Mouse (Mus musculus) erythroid progenitor cell, adult 5-6 weeks (primary cell): Measurements from ENCODE around the gene Slc24a2. TPM values are rescaled to one million over a fixed set of nuclear protein-coding genes. Genes with fewer than 3 reads are reported as not detected.

Experiments
- ATAC-seq: replicated peaks from 2 replicates; pipeline ENCODE4 v1.8.0; 2016; ENCODE audit warnings: moderate number of reproducible peaks, mild to moderate bottlenecking, moderate TSS enrichment, inconsistent platforms; ENCODE audit not compliant: poor library complexity, low FRiP score, severe bottlenecking
- total RNA-seq, 2 experiments: library from RNA; stranded (forward) in 1 of 2; stranded (reverse) in 1 of 2; fragments of 150-400 nt in 1 of 2; fragments of 186-747, 209-891 nt in 1 of 2; gene quantifications; 2 replicates each; pipeline versions ENCODE4 v1.2.3 to v1.2.4; 2015 to 2017; ENCODE audit warnings: low replicate concordance in 2 of 2

Slc24a2 gene
- total RNA-seq, 2 experiments from 2014 or later, result not detected

DNA sequence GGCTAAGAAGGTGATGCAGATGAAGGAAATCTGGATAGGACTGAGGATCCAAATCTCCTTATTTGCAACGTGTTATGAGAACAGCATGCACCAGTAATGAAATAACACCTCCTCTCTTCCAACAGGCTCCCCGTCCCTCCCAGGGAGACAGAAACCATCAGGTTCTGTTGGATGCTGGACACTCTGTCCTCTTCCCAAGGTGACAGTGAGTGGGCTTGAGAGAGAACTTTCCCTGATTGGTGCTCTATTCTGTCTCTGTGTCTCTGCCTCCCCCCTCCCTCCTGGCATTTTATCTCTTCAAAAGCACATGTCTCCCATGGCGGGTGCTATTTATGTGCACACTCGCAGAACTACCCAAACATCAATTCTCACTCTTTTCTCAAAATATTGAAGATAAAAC is 103.5 kb downstream of the Slc24a2 start:
- no peak for ATAC-seq

DNA sequence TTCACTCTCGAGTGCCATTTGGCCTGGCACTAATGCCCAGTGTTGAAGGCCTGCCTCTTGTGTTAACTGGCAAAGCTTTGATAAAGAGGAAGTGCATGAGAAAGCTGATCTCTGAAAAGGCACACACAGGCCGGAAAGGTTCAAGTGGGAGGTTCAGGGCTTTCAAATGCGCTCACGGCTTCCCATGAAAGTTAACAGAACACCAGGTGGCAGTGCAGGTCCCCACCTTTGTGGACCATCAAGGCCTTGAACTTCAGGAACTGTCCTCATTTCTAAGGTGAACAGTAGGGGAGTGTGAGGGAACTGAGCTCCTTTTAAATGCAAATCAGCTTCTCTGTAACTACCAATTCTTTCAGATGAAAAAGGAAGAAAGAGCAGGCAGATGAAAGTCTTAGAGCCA is 110.5 kb downstream of the Slc24a2 start:
- ATAC-seq, result no peak

DNA sequence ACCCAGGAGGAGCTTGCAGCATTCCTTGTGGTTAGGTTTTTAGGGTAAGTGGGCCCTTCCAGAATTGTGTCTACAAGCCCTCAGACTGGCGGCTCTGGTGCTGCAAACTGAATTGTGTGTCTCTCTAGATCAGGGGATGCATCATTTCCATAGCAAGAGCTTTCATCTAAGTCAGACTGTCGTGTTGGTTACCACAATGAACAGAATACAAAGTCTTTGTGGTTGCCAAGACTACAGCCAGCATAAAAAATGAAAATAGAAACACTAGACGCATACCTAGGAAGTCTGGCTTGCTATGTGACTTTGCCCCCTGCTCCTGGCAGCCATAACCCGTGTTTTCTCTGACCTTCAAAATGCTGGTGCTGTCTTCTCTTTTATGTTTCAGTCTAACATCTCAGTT is 114.6 kb downstream of the Slc24a2 start:
- no peak for ATAC-seq

DNA sequence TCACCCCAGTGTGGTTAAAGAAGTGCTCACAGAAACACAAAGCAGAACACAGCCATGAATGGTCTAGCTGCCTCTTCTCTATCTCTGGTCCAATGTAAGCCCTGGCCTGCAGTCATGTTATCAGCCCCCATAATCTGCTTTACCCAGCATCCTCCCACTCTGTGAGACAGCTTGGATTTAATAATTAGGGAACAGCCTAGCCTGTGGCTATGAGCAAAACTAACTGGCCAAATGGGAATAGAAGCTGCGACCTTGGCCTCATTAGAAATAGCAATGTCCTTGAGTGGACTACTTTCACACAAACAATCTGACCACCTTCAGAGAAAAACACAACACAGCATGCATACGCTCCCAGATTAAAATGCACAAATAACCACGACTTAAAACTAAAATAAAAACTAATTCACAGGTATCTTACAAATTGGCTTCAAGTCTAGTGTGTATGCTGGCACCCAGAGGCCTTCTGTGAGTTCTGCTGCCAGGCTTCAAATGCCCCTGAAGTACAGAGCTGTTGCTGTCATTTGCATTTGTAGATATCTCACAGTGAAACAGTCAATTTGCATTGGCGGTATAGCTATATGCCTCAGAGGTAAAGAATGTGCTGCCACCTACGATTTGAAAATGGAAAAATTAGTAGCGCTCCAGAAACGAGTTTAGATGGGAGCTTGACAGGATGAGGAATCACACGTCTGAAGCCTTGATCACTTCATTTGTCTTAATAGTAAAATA is 120.8 kb downstream of the Slc24a2 start:
- ATAC-seq, result no peak

DNA sequence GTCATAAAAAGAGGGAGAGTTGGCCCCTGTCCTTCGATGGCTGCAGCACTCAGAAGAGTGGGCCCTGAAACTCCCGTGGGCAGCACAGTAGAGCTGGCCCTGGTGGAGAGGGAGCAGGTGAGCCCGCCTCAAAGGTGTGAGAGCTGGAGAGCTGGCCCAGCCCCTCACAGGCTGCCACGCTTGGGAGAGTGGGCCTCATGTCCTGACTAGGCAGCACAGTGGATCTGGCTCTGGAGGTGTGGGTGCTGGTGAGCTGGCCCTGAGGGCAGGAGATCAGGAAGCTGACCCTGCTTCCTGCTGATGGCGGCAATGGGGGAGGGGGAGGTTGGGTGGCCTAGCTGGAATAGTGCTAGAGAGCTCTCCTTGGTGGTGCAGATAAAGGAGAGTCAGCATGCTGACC is 129.3 kb downstream of the Slc24a2 start:
- no peak for ATAC-seq

DNA sequence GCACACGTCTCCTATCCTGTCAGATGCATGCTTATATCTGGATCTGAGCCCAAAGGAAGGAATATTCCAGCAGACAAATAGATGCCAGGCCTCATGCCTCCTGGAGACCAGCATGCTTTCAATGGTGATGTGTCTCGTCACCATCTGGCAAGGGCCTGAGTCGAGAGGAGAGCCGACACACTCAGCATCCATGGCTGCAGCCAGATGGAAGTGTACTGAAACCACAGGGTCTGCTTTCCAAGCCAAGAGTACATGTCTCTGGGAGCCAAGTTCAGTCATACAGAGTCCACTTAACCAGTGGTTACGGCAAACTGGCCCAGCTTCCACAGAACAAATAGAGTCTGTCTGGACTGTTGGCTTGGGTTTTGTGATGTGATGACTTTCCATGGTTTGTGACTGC is 134.1 kb downstream of the Slc24a2 start:
- ATAC-seq, result no peak

DNA sequence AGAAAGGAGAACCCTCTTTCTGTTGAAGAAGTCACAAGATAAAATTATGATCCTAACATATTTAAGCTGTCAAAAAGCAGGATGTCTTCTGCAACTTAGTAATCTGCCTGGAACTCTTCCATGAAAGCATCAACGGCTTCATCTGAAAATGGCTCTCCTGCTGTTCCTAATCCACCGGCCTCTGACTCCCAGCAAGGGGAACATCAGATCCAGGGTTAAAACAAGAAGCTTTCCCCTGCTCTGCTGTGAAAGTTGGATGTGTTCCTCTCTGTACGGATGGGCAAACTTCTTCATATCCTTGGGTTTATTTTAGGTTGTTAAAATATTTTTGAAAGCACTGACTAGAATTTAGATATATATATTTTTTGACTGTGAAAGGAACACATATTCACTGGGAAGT is 136.7 kb downstream of the Slc24a2 start:
- no peak for ATAC-seq

DNA sequence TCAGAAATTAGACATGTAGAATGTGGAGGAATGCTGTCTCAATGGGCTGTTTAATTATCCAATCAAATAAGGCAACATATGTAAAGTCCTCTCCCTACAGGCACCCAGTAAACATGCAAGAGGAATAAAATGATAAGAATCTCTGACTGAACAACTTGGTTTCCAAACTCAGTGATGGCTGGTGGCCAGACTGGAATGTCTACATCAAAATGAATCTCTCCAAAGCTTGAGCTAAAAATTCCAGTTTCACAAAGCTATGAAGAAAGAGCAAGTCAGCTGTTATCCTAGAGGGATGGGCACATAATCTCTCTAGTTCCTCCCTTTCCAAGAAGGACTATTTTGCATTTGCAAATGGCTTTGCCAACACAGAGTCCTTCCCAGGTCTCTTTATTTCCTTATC is 139.4 kb downstream of the Slc24a2 start:
- no peak for ATAC-seq

DNA sequence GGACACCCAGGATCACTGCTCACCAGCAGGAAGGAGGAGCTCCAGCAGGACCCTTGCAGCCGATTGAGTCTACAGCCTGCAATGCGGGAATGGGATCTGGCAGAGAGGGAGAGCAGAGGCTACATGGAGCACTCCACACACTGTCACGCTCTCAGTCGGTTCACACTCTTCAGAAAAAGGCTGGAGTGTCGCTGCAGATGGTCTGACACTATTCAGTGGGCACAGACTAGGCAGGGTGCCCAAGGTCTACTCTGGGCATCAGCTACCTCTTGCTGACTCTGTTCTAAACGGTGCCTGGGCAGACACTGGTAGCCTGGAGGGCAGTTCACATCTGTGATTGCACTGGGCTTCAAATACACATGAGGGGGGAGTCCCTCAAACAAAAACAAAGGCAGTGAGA is 141.6 kb downstream of the Slc24a2 start:
- no peak for ATAC-seq

DNA sequence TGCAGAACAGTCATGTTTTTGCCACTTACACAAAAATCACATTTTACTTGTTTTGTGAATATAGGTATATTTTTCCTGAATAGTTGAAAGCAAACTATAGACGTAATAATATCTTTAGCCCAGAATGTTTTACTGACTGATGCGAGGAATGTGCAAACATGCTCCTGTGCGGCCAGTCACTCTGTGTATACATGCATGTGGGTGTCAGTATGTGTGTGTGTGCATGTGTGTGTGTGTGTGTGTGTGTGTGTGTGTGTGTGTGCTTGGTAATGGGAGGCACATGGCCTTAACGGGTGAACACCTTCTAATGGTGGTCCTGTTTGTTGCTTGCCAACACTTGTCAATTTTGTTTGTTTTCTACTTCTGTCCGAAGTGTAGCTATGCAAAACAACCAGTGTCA is 142.7 kb downstream of the Slc24a2 start:
- no peak for ATAC-seq

DNA sequence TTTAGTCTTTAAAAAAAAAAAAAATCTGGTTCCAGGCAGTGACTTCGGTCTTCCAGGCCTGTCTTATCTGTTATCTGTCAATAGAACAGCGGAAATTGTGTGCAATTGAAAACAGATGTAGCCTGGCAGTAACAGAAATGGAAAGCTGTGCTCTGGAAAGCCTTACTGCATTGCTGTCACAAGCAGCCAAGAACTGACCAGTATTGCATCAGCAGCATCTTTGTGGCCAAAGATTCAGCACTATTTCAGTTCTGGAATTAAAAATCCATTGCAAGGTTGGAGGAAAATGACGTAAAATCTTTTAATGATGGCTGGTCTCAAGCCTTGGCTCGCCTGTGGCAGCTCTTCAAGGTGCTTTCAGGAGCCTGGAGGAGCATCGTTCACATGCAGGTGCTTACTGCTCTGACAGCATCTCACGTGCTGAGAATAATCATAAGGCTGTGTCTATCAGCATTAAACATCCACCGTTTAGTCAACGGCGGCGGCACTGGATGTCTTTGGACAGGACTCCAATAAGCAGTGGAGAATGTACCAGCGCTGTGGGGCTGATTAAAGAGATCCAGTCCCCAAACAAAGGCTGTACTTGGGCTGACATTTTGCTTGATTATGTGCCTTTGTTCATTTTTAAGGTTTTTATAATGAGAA is 143.2 kb downstream of the Slc24a2 start:
- no peak for ATAC-seq

DNA sequence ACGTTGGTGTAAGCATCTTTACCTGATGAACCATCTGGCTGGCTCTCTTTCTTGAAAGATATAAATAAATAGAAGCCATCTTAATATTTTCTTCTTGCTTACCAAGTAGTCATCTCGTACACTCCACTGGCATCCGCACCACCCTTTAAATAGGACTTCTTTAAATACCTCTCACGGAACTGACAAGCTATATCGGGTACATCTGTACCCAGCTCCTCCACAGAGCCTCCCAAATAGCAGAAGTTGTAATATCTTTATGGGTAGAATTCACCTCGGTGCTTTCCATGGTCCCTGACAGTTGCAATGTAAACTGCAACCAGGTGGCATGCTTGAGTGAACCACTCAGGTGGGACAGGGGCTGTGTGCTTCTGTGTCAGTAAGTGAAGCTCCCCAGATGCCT is 149.0 kb downstream of the Slc24a2 start:
- ATAC-seq, result no peak

DNA sequence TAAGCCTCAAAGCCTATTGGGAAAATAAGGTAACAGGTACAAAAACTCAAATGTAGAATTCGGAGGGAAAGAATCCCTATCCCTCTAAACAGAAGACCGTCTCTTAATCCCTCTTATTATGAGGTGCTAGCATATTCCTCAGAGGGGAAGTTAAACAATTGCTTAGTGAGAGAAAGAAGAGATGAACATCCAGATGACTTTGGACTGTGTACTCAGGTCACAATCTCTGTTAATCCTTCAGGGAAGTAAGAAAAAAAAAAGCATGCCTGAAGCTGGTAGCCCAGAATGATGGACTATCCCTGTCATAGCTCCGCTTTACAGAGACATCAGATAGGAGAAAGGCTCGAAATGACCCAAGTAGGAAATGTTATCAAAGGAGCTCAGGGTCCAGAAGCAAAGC is 151.0 kb downstream of the Slc24a2 start:
- no peak for ATAC-seq

DNA sequence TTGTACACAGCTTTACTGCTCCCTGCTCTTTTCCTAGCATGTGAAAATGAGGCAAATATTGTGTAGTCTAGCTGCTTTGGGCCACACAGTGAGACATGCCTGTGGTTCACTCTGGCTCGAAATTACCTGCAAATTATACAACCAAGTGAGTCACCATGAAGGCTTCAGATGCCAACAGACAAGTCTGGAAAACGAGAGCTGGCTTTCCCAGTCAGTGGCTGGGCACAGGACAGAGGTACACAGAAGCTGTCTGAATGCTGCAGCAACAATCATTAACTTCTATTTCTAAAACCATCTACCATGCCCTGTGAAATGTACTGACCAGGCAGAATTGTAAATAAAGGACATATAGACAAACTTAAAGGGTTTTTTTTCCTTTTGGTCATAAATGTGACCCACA is 151.6 kb downstream of the Slc24a2 start:
- ATAC-seq, result no peak

DNA sequence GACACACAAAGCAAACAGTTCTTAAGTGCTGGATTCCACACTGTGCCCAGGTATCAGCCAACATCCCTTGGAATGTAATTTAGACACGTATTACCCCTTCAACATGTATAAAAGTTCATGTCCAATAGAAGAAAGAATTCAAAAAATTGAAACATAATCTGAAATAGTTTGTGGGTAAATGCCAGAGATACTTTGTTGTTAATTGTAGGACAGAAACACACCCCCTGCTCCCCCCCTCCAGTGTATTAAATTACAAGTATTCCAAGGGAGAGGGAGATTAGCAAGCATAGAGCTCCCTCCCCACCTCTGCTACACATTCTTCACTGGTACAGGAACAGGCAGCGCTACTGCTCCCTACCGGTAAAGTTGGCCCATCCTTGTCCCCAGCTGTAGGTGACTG is 154.5 kb downstream of the Slc24a2 start:
- ATAC-seq, result no peak

DNA sequence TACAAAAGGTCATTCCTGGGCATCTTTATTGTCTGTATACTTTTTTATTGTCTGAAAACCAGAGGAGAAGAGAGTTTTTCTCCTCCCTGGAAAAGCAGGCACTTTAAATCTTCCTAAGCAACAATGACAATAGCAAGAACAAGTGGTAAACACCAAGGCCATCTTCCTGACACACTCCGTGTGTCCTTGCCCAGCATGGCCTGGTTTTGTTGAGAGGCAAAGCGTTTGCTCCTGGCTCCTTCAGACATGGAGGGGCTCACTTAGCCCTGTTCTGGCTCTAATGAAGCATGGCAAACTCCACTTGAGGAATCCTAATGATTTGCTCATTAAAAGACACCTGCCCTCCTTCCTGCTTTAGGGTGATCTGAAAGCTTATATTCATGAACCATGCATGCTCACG is 162.2 kb downstream of the Slc24a2 start:
- ATAC-seq, result no peak

DNA sequence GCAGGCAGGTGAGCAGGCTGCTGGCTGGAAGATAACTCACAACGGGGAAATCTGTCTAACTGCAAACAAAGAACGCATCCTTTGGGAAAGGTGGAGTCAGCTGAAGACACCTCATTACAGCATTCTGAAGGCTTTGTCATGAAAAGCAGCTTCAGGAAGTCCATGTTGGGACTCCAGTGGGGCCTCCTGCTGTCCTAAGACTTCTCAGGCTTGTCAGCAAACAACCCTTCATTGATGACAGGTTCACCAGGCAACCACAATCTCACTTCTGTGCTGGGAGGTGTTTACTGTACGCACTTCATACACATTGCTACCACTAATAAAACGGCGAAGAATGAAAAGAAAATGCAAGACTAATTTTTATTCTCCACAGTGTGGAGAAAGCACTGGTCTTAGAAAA is 165.1 kb downstream of the Slc24a2 start:
- ATAC-seq, result no peak

DNA sequence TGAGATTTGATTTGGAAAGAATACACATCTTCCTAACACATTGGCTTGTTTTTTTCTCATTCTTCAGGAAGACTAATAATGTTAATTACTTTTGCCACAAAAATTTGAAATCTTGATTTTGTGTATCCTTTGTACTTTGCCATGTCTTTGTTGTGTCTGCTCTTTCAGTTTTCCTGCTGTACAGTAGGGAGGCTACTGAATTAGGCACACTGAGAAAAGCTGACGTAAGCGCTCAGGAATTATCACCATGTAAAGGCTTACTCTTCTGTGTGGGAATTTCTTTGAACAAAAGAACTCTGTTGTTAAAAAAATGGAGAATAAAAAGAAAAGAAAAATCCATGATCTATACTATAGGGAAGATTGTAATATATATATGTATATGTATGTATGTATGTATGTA is 165.7 kb downstream of the Slc24a2 start:
- no peak for ATAC-seq

DNA sequence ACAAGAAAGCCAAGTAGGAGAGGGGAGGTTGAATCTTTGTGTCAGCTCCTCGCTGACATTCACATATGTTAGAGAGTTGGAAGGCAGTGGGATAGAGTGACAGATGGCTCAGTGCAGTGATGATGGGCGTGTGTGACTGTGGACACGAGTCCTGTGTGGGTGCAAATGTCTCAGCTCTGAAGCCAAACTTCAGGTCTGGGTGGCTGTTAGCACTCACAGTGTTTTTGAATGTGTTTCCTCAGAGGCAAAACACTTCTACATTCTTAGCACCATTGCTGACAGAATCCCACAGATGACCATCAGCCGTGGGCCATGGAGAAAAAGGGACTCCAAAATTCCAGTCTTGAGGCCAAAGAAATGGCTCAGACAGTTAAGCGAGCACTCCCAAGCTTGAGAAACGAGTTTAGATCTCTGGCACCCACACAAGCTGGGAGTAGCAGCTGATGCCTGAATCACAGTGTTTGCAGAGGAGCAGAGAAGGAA is 167.5 kb downstream of the Slc24a2 start:
- no peak for ATAC-seq

DNA sequence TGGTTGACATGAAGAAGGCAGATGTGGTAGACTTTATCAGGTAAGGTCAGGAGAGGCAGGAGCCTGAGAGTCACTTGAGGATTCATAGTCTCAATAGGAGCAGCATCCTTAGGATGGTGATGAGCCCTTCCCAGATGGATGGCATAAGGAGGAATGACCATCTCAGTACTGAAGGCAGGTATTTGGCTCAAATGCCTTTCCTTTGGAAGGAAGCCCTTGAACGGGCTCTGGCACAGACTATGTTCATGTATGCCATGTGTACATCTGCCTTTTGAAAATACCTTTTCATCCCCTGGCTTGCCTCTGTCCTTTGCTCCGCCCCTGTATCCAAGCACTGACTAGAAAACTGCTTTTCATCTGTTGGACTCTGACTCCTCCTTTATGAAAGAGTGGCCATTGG is 168.6 kb downstream of the Slc24a2 start:
- no peak for ATAC-seq

DNA sequence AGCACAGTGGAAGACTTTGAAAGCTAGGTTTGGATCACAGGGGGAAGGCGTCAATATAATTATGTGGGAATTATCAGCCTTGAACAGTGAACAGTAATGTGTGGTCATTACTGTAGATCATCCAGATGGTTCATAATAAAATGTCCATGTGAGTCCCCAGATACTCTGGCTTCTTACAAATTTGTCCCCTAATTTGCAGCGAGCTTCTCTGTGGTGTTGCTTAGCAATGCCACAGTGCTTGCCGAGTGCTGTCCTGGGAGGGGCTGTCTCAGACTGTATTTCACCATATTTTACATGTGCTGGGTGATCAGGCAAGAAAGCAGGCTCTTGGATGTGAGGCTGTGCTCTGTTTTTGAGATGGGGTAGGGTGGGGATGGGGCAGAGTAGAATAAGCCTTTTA is 172.7 kb downstream of the Slc24a2 start:
- no peak for ATAC-seq

DNA sequence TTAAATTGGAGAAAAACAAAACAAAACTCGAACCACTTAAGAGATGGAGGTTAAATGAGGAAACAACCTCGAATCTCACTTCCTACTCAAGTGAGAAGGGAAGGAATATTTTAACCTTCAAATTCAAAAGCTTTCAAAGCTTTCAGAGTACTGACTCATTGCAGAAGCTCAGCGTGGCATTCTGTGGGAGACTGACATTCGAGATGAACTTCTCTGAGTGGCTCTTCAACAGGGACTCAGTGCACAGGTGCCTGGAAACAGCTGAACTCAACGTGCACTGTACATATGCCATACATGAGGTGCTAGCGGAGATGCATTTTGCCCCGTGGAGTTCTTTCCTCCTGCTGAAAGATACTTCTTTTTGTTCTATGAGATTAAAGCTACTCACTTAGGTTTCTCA is 174.5 kb downstream of the Slc24a2 start:
- ATAC-seq, result no peak
